Mouse (Mus musculus) ovary, postnatal 36 days (tissue): Measurements from ENCODE around the gene Rhbdf1.
A peak's percentile ranks its signal among the peaks of the same experiment; 100 is the strongest.

Source experiments
- DNase-seq: peaks from one replicate; pipeline ENCODE4 v3.0.0; 2022; ENCODE audit warnings: low spot score, mixed read lengths

Rhbdf1 gene

GRCm38 (mm10) chr11:32238093-32238860 is 16.2 kb upstream of the Rhbdf1 start:
- DNase-seq = peak; percentile 69

DNA sequence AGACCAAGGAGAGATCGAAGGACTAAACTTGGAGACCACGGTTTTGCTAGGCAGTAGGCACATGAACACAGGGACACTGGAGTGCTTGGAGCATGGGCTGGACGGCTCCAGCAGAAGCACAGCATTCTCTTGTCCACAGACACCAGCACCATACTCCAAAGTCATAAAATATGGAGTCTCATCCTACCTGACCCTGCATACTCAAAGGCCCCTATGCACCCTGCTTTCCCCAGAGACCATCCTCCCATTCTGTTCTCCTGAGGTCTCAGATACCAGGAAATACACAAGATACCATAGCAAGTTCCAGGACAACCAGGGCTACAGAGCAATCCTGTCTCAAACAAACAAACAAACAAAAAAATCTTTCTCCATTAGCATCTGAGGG is 15.3 kb upstream of the Rhbdf1 start:
- no peak for DNase-seq

DNA sequence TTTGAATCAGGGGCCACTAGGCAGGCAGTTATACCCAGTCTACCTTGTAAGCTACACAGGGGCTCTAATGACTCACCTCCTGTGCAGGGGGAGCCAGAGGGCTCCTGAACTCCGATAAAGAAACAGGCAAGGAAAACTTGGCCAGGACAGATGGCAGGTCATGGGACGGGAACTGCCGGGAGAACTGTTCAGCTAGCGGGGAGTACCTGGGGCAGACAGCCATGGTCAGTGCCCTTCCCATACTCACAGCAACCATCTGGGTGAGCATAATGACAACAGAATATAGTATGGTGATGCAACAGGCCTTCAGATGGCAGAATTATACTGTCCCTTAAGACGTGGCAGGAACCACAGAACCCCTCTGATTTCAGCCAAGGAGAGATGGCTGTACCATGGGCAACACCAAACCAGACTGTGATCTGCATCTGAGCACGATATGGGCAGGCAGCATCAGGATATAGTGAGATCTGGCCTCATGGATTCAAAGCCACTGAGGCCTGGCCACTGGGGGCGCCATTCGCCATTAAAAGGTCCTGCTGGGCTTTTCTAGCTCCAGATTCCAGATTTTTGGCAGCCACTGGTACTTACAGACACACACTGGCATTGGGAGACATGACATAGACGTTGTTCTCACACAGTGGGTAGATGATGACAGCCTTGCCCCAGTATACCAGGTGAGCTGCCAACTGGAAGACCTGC is 14.8 kb upstream of the Rhbdf1 start:
- peak; percentile 50 for DNase-seq

DNA sequence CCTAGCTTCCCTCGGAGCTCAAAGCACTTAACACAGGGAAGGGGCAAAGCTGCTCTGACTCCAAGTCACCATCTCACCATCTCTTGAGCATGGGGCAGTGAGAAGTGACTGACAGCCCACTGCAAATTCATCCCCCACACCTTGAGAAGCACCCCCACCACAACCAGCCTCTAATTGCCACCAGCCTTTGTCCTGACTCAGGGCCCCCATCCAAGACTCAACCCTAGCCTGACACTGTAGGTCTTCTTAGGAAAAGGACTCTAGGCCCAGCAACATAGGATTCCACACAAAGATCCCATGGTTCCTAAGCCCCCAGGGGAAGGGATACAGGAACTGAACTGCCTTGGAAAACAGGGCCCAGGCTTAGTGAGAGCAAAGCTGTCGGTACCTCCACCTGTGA is 14.0 kb upstream of the Rhbdf1 start:
- DNase-seq = no peak

DNA sequence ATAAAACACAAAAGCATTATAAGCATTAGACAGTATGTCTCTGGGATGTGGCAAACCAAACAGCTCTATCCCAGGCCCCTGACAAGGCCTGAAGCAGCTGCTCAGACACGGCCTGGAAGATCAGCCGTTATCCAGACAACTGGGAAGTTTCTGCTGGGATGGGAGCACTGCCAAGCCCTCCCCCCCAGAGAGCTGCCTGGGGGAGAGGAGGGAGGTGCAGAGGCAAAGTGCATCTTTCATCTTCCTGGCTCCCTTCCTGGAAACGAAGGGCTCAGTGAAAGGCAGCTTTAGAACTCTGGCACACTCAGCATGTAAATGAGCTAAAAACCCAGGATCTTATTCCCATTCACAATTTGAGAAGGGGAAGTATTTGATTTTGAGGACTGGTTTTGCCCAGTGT is 13.5 kb upstream of the Rhbdf1 start:
- DNase-seq = peak; percentile 77

DNA sequence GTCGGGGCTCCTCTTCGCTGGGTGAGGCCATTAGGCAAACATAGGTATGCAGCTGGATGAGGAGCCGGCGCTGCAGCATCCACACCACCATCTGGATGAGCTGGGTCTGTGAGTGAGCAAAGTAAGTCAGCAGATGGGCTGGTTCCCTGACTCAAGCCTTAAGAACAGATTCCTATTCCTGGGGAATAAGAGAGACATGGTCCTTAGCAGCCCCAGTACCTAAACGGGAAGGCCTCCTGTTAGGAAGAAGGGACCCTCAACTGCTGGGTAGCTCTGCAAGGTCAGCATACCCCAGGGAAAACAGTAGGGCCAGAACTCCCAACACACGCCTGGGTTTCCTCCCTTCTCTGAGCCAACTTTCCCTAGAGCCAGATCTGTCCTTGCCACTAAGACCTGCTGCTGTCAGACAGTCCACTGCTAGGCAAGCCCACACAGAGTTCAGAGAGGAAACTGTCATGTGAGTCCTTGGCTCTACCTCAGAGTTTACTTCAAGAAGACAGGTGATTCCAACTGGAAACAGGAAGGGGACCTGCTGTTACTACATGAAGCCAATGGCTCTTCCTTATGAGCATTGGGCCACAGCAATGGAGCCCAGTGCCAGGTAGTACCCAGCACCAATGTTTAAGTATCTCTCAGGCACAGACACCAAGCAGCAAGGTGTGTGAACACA is 12.9 kb upstream of the Rhbdf1 start:
- DNase-seq = no peak

- no peak for DNase-seq
Measured at GRCm38 (mm10) chr11:32233895-32234294, 11.8 kb upstream of the Rhbdf1 start.

- DNase-seq = no peak
Measured at GRCm38 (mm10) chr11:32232848-32233247, 10.7 kb upstream of the Rhbdf1 start.

DNA sequence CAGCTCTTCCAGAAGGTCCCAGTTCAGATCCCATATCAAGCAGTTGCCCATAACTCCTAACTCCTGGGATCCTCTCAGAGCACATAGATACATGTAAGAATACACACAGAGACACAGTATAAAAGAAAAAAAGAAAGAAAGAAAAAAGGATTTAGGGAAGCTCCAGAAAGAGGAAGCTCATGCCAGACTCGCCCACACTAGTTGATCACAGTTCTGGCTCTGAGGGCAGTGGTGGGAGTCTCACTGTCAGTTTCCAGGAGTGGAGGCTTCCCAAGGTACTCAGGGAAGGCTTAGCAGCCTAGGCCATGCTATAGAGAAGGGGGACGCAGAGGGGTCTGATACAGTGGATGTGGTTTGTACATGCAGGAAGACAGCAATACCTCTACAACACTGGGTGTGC is 9.0 kb upstream of the Rhbdf1 start:
- DNase-seq = no peak

- no peak for DNase-seq
Measured at GRCm38 (mm10) chr11:32230220-32230619, 8.1 kb upstream of the Rhbdf1 start.

- DNase-seq = no peak
Measured at GRCm38 (mm10) chr11:32228292-32228845, 6.3 kb upstream of the Rhbdf1 start.

DNA sequence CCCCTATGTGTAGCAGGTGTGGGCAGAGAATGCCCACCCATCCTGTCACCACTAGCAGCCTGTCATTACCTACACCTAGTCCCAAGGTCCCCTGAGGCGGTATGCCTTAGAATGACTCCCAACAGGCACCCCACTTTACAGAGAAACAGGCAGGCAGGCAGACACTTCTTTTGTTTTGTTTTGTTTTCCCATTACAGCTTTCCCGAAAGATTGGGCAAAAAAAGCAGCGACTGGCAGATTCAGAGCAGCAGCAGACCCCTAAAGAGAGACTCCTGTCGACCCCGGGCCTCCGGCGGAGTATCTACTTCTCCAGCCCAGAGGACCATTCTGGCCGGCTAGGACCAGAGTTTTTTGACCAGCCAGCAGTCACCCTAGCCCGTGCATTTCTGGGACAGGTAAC is 5.5 kb upstream of the Rhbdf1 start:
- no peak for DNase-seq

GRCm38 (mm10) chr11:32227041-32227440 is 4.9 kb upstream of the Rhbdf1 start:
- DNase-seq = no peak

DNA sequence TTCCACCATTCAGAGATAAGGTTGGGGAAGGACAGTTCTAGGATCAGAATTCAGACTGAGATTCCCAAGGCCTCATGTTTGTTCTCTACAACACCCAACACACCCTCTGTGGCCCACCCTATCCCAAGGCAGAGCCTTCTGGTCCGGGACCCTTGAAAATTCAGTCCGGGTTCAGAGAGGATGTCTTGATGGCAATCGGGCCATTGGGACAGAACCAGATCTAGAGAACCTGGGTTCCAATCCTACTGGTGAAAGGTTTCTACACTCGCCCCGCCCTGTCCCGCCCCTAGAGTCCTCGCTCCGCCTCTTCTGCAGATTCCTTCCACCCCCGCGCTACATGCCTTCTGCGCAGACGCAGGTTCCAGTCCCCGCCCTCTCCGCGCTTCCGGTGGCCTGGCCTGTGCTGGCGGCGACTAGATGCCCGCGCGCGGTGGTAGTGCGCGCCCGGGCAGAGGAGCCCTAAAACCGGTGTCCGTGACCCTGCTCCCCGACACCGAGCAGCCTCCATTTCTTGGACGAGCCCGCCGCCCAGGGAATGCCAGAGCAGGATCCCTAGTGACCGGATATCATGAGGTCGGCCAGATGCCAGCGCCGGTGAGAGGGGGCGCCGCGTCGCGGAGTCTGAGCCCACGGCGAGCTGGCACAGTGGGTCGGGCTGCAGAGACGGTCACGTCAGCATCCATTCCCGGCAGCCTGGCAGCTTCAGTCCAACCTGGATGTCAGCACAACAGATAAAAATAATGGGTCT is 4.2 kb upstream of the Rhbdf1 start, which contains the start of gene Mpg:
Gene Mpg, plus strand, starts transcription at position 382 of the 748 bp plus-strand sequence.
- DNase-seq = peak; percentile 89

- DNase-seq = no peak
Measured at GRCm38 (mm10) chr11:32225222-32226104, 3.4 kb upstream of the Rhbdf1 start.

- DNase-seq = peak; percentile 74
Measured at GRCm38 (mm10) chr11:32224468-32225139, 2.5 kb upstream of the Rhbdf1 start.

- DNase-seq = no peak
Measured at GRCm38 (mm10) chr11:32223297-32223967, 1.3 kb upstream of the Rhbdf1 start.

DNA sequence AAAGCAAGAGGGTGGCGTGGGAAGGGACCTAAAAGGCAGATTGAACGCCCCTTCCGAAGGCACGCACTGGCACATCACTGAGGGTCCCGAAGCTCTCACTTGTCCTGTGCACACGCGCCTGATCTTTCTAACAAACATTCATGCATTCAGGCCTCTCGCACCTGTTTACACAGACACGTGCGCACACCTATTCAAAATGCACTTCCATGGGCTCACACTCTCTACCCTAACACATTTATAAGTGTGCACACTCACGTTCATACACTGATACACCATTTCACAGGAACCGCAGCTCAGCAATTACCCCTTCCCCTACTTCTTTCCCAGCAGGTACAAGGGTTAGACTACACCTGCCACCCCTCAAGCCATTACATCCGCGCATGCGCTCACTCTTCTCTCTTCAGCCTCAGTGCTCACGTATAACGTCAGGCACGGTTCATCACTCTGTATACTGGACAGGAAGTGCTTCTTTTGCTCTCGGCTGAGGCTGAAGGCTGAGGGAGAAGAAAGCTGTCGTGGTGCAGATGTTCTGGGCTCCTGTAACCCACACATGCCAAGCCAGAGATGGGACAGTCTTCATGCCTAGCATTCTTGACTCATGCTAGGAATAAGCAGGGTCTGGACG is 582 bp upstream of the Rhbdf1 start:
- DNase-seq = no peak

GRCm38 (mm10) chr11:32221225-32221950 is 712 bp downstream of the Rhbdf1 start:
- peak; percentile 59 for DNase-seq
